Mouse (Mus musculus): ENCODE results near the gene Inpp5k. TPM values are rescaled to one million over a fixed set of nuclear protein-coding genes. Genes with fewer than 3 reads are reported as not detected.

The Inpp5k gene
- polyA plus RNA-seq, 1 experiment: 81.3 TPM

- no peak overlapping the region for H3K27ac ChIP-seq (ENCODE audit: insufficient read depth, low read length)
- 95% methylated on average over 3 of the region's 3 CpGs for WGBS
- DNase-seq: no peak
- H3K27me3 ChIP-seq (ENCODE audit: control insufficient read depth, insufficient read depth, low read length): no peaks in the 10 kb centered on the region
- TF ChIP-seq CTCF (IDR thresholded peaks at IDR 0.05; ENCODE audit: borderline replicate concordance, insufficient read depth, low read depth, low read length): no peak
- TF ChIP-seq POLR2A (IDR thresholded peaks at IDR 0.05; ENCODE audit: borderline replicate concordance, insufficient read depth, low read length): no peak
- H3K4me3 ChIP-seq (replicated peaks; ENCODE audit: insufficient read depth, low read depth, low read length): peak overlapping the region; percentile 83
- peaks cover 3% of the 10 kb centered on the region; the same call in 1 of the 2 replicates for H3K4me1 ChIP-seq (ENCODE audit: control insufficient read depth, insufficient read depth, low read length)
Measured at GRCm38 (mm10) chr11:75677881-75678746, 47.3 kb downstream of the Inpp5k start.

GRCm38 (mm10) chr11:75678747-75679438, 48.1 kb downstream of the Inpp5k start, which contains the start of gene Crk:
Crk (plus strand) TSS chr11:75679259.
- TF ChIP-seq CTCF (IDR thresholded peaks at IDR 0.05; ENCODE audit: borderline replicate concordance, insufficient read depth, low read depth, low read length) (no peak), POLR2A (IDR thresholded peaks at IDR 0.05; ENCODE audit: borderline replicate concordance, insufficient read depth, low read length) (peak; percentile 77)
- H3K27me3 ChIP-seq (ENCODE audit: control insufficient read depth, insufficient read depth, low read length): no peaks in the 10 kb centered on the region
- peaks cover 3% of the 10 kb centered on the region; the same call in 1 of the 2 replicates for H3K4me1 ChIP-seq (ENCODE audit: control insufficient read depth, insufficient read depth, low read length)
- DNase-seq: peak; percentile 98 to 99
- H3K27ac ChIP-seq (ENCODE audit: insufficient read depth, low read length): peak within 1 kb of the TSS; percentile 89
- H3K4me3 ChIP-seq (replicated peaks; ENCODE audit: insufficient read depth, low read depth, low read length): peak within 1 kb of the TSS; percentile 83
- WGBS: under 1% methylated on average over 55 of the region's 55 CpGs

- WGBS: under 1% methylated on average over 43 of the region's 43 CpGs
- peaks cover 3% of the 10 kb centered on the region; the same call in 1 of the 2 replicates for H3K4me1 ChIP-seq (ENCODE audit: control insufficient read depth, insufficient read depth, low read length)
- DNase-seq: peak in 1 of 2 experiments; percentile 53
- peak overlapping the region; percentile 89 for H3K27ac ChIP-seq (ENCODE audit: insufficient read depth, low read length)
- H3K4me3 ChIP-seq (replicated peaks; ENCODE audit: insufficient read depth, low read depth, low read length): peak overlapping the region; percentile 83
- no peaks in the 10 kb centered on the region for H3K27me3 ChIP-seq (ENCODE audit: control insufficient read depth, insufficient read depth, low read length)
- TF ChIP-seq CTCF (IDR thresholded peaks at IDR 0.05; ENCODE audit: borderline replicate concordance, insufficient read depth, low read depth, low read length): peak; percentile 38; the same call in 1 of the 2 replicates
- no peak for TF ChIP-seq POLR2A (IDR thresholded peaks at IDR 0.05; ENCODE audit: borderline replicate concordance, insufficient read depth, low read length)
Measured at GRCm38 (mm10) chr11:75679439-75680171, 48.8 kb downstream of the Inpp5k start.

- TF ChIP-seq POLR2A (IDR thresholded peaks at IDR 0.05; ENCODE audit: borderline replicate concordance, insufficient read depth, low read length) (no peak), CTCF (IDR thresholded peaks at IDR 0.05; ENCODE audit: borderline replicate concordance, insufficient read depth, low read depth, low read length) (no peak)
- no peak overlapping the region for H3K27ac ChIP-seq (ENCODE audit: insufficient read depth, low read length)
- H3K4me3 ChIP-seq (replicated peaks; ENCODE audit: insufficient read depth, low read depth, low read length): no peak overlapping the region
- DNase-seq: no peak
- WGBS: 90% methylated on average over 5 of the region's 5 CpGs
- H3K4me1 ChIP-seq (ENCODE audit: control insufficient read depth, insufficient read depth, low read length): peaks cover 11% of the 10 kb centered on the region
- no peaks in the 10 kb centered on the region for H3K27me3 ChIP-seq (ENCODE audit: control insufficient read depth, insufficient read depth, low read length)
Measured at GRCm38 (mm10) chr11:75684462-75684861, 53.7 kb downstream of the Inpp5k start.

DNA sequence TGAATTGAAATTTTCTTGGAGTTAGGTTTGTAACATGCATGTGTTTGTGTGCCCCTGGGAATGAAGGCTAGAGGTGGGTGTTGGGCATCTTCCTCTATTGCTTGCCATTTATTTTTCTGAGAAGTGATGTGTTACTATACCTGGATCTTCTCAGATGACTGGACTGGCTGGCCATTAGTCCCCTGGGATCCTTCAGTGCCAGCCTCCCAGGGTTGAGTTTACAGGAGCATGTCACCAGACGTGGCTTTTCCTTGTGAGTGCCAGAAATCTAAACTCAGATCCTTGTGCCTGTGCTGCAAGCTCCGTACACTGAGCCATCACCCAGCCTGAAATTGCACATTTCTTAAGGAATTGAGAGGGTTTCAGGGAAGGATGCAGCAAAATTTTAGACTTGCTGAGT, 54.2 kb downstream of the Inpp5k start:
- peaks cover 11% of the 10 kb centered on the region for H3K4me1 ChIP-seq (ENCODE audit: control insufficient read depth, insufficient read depth, low read length)
- H3K4me3 ChIP-seq (replicated peaks; ENCODE audit: insufficient read depth, low read depth, low read length): no peak overlapping the region
- WGBS: 15% methylated on average over 2 of the region's 2 CpGs
- TF ChIP-seq POLR2A (IDR thresholded peaks at IDR 0.05; ENCODE audit: borderline replicate concordance, insufficient read depth, low read length) (no peak), CTCF (IDR thresholded peaks at IDR 0.05; ENCODE audit: borderline replicate concordance, insufficient read depth, low read depth, low read length) (no peak)
- DNase-seq: peak in 1 of 2 experiments; percentile 18
- H3K27me3 ChIP-seq (ENCODE audit: control insufficient read depth, insufficient read depth, low read length): no peaks in the 10 kb centered on the region
- no peak overlapping the region for H3K27ac ChIP-seq (ENCODE audit: insufficient read depth, low read length)

DNA sequence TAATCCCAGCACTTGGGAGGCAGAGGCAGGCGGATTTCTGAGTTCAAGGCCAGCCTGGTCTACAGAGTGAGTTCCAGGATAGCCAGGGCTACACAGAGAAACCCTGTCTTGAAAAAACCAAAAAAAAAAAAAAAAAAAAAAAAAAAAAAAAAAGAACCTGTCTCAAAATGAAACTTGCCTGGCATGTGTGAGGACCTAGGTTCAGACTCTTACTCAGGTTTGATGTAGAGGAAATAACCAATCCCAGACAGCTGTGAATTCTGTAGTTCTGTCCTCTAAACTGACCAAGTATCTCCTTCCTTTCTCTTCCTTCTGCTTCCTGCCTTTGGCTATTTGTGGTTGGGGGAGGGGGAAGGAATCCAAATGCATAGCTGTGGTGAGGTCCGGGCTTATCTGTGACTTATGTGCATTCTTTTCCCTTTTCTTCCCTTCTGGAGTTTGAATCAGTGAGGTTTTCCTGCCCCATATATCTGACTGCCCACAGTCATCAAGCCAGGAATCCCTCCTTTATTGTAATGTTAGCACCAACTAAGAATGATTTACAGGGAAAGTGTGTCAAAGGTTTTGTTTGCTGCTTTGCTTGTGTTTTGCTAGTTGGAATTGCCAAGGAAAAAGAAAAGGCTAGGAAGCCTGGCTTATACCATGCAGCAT, 56.7 kb downstream of the Inpp5k start:
- DNase-seq: no peak
- TF ChIP-seq CTCF (IDR thresholded peaks at IDR 0.05; ENCODE audit: borderline replicate concordance, insufficient read depth, low read depth, low read length) (no peak), POLR2A (IDR thresholded peaks at IDR 0.05; ENCODE audit: borderline replicate concordance, insufficient read depth, low read length) (no peak)
- 76% methylated on average over 2 of the region's 2 CpGs for WGBS
- peaks cover 8% of the 10 kb centered on the region for H3K4me1 ChIP-seq (ENCODE audit: control insufficient read depth, insufficient read depth, low read length)
- H3K4me3 ChIP-seq (replicated peaks; ENCODE audit: insufficient read depth, low read depth, low read length): no peak overlapping the region
- H3K27ac ChIP-seq (ENCODE audit: insufficient read depth, low read length): no peak overlapping the region
- no peaks in the 10 kb centered on the region for H3K27me3 ChIP-seq (ENCODE audit: control insufficient read depth, insufficient read depth, low read length)

- Histone ChIP-seq H3K27ac (ENCODE audit: insufficient read depth, low read length) (no peak overlapping the region), H3K4me1 (ENCODE audit: control insufficient read depth, insufficient read depth, low read length) (peaks cover 8% of the 10 kb centered on the region), H3K4me3 (replicated peaks; ENCODE audit: insufficient read depth, low read depth, low read length) (no peak overlapping the region), H3K27me3 (ENCODE audit: control insufficient read depth, insufficient read depth, low read length) (no peaks in the 10 kb centered on the region)
- 79% methylated on average over 2 of the region's 2 CpGs for WGBS
- no peak for DNase-seq
- no peak for TF ChIP-seq CTCF (IDR thresholded peaks at IDR 0.05; ENCODE audit: borderline replicate concordance, insufficient read depth, low read depth, low read length)
- no peak for TF ChIP-seq POLR2A (IDR thresholded peaks at IDR 0.05; ENCODE audit: borderline replicate concordance, insufficient read depth, low read length)
Measured at GRCm38 (mm10) chr11:75688132-75688531, 57.3 kb downstream of the Inpp5k start.
